Mouse (Mus musculus): ENCODE measurements around the gene Gm11559. TPM values are rescaled to one million over a fixed set of nuclear protein-coding genes. Genes with fewer than 3 reads are reported as not detected.

Gm11559 gene
- polyA plus RNA-seq (2012; rRNA removed) = not detected in 2 replicates

GRCm38 (mm10) chr11:99864176-99864575 lies at the start of gene Gm11559:
Gm11559 (plus strand) TSS chr11:99864476.

GRCm38 (mm10) chr11:99815566-99815965 lies 48.7 kb upstream of the Gm11559 start, which contains the start of gene Gm11564:
Gm11564 (minus strand) TSS chr11:99815666.

GRCm38 (mm10) chr11:99837966-99838365 lies 26.3 kb upstream of the Gm11559 start, which contains the start of gene 2300003K06Rik:
2300003K06Rik (minus strand) TSS chr11:99838066.

GRCm38 (mm10) chr11:99851508-99851907 lies 12.8 kb upstream of the Gm11559 start, which contains the start of gene Krtap4-16:
Krtap4-16 (minus strand) TSS chr11:99851608.

GRCm38 (mm10) chr11:99857617-99858016 lies 6.7 kb upstream of the Gm11559 start, which contains the start of gene Gm11568:
Gm11568 (plus strand) TSS chr11:99857917.

GRCm38 (mm10) chr11:99873089-99873488 lies 8.8 kb downstream of the Gm11559 start, which contains the start of gene Krtap9-1:
Krtap9-1 (plus strand) TSS chr11:99873389.

GRCm38 (mm10) chr11:99878887-99879286 lies 14.6 kb downstream of the Gm11559 start, which contains the start of gene Gm11567:
Gm11567 (plus strand) TSS chr11:99879187.

GRCm38 (mm10) chr11:99907620-99908019 lies 43.3 kb downstream of the Gm11559 start, which contains the start of gene Krtap31-1:
Krtap31-1 (plus strand) TSS chr11:99907920.

GRCm38 (mm10) chr11:99914451-99914850 lies 50.2 kb downstream of the Gm11559 start, which contains the start of gene Gm11565:
Gm11565 (plus strand) TSS chr11:99914751.

Other genes starting within 250 kb of the Gm11559 start
- gene Krtap2-4, start 249.6 kb upstream of the Gm11559 start, polyA plus RNA-seq (2012; rRNA removed) = not detected in 2 replicates
- gene Gm11562, start 244.0 kb upstream of the Gm11559 start, polyA plus RNA-seq (2012; rRNA removed) = 1.3 TPM in 1 of 2 replicates, not detected in the other
- not detected in 2 replicates for gene Krtap4-1, start 236.2 kb upstream of the Gm11559 start, polyA plus RNA-seq (2012; rRNA removed)
- not detected in 2 replicates for gene Krtap4-2, start 229.4 kb upstream of the Gm11559 start, polyA plus RNA-seq (2012; rRNA removed)
- not detected in 2 replicates for gene Krtap4-7, start 220.4 kb upstream of the Gm11559 start, polyA plus RNA-seq (2012; rRNA removed)
- not detected in 2 replicates for gene Gm11555, start 214.2 kb upstream of the Gm11559 start, polyA plus RNA-seq (2012; rRNA removed)
- not detected in 2 replicates for gene Gm11563, start 205.5 kb upstream of the Gm11559 start, polyA plus RNA-seq (2012; rRNA removed)
- gene Krtap4-6, start 198.5 kb upstream of the Gm11559 start, polyA plus RNA-seq (2012; rRNA removed) = not detected in 2 replicates
- not detected in 2 replicates for gene Gm14190, start 173.7 kb upstream of the Gm11559 start, polyA plus RNA-seq (2012; rRNA removed)
- not detected in 2 replicates for gene Gm14180, start 130.2 kb upstream of the Gm11559 start, polyA plus RNA-seq (2012; rRNA removed)
- not detected in 2 replicates for gene Gm11595, start 91.6 kb upstream of the Gm11559 start, polyA plus RNA-seq (2012; rRNA removed)
- gene Krtap4-8, start 83.8 kb upstream of the Gm11559 start, polyA plus RNA-seq (2012; rRNA removed) = not detected in 2 replicates
- not detected in 2 replicates for gene Krtap4-9, start 79.3 kb upstream of the Gm11559 start, polyA plus RNA-seq (2012; rRNA removed)
- not detected in 2 replicates for gene Gm11596, start 71.0 kb upstream of the Gm11559 start, polyA plus RNA-seq (2012; rRNA removed)
- 0.33 TPM in 1 of 2 replicates, not detected in the other for gene Gm11569, start 65.5 kb upstream of the Gm11559 start, polyA plus RNA-seq (2012; rRNA removed)
- not detected in 2 replicates for gene Gm11554, start 60.0 kb upstream of the Gm11559 start, polyA plus RNA-seq (2012; rRNA removed)
- gene Krtap4-13, start 54.6 kb upstream of the Gm11559 start, polyA plus RNA-seq (2012; rRNA removed) = not detected in 2 replicates
- gene Gm11564, start 48.8 kb upstream of the Gm11559 start, polyA plus RNA-seq (2012; rRNA removed) = not detected in 2 replicates
- gene 2300003K06Rik, start 26.4 kb upstream of the Gm11559 start, polyA plus RNA-seq (2012; rRNA removed) = not detected in 2 replicates
- 0.13 TPM in 1 of 2 replicates, not detected in the other for gene Krtap4-16, start 12.9 kb upstream of the Gm11559 start, polyA plus RNA-seq (2012; rRNA removed)
- not detected in 2 replicates for gene Gm11568, start 6.6 kb upstream of the Gm11559 start, polyA plus RNA-seq (2012; rRNA removed)
- gene Krtap9-1, start 8.9 kb downstream of the Gm11559 start, polyA plus RNA-seq (2012; rRNA removed) = not detected in 2 replicates
- not detected in 2 replicates for gene Gm11567, start 14.7 kb downstream of the Gm11559 start, polyA plus RNA-seq (2012; rRNA removed)
- gene Krtap31-1, start 43.4 kb downstream of the Gm11559 start, polyA plus RNA-seq (2012; rRNA removed) = not detected in 2 replicates
- not detected in 2 replicates for gene Gm11565, start 50.3 kb downstream of the Gm11559 start, polyA plus RNA-seq (2012; rRNA removed)
- not detected in 2 replicates for gene Krtap31-2, start 71.8 kb downstream of the Gm11559 start, polyA plus RNA-seq (2012; rRNA removed)
- gene Krtap9-5, start 84.0 kb downstream of the Gm11559 start, polyA plus RNA-seq (2012; rRNA removed) = not detected in 2 replicates
- gene Krtap29-1, start 114.6 kb downstream of the Gm11559 start, polyA plus RNA-seq (2012; rRNA removed) = not detected in 2 replicates
- not detected in 2 replicates for gene Krtap16-1, start 122.1 kb downstream of the Gm11559 start, polyA plus RNA-seq (2012; rRNA removed)
- gene Krtap17-1, start 129.5 kb downstream of the Gm11559 start, polyA plus RNA-seq (2012; rRNA removed) = 0.32 TPM in 1 of 2 replicates, not detected in the other
- gene Krt33a, start 151.7 kb downstream of the Gm11559 start, polyA plus RNA-seq (2012; rRNA removed) = not detected in 2 replicates
- gene Krt33b, start 165.4 kb downstream of the Gm11559 start, polyA plus RNA-seq (2012; rRNA removed) = not detected in 2 replicates
- not detected in 2 replicates for gene Krt34, start 177.1 kb downstream of the Gm11559 start, polyA plus RNA-seq (2012; rRNA removed)
- gene Krt31, start 186.1 kb downstream of the Gm11559 start, polyA plus RNA-seq (2012; rRNA removed) = not detected in 2 replicates
- not detected in 2 replicates for gene Krt32, start 223.8 kb downstream of the Gm11559 start, polyA plus RNA-seq (2012; rRNA removed)
- gene Krt35, start 231.8 kb downstream of the Gm11559 start, polyA plus RNA-seq (2012; rRNA removed) = not detected in 2 replicates
- 0.98 and 1.9 TPM in 2 replicates for gene Krt36, start 241.2 kb downstream of the Gm11559 start, polyA plus RNA-seq (2012; rRNA removed)